Mouse (Mus musculus): ENCODE measurements around the gene Mrpl50. TPM values are rescaled to one million over a fixed set of nuclear protein-coding genes. Genes with fewer than 3 reads are reported as not detected.

The Mrpl50 gene
- polyA plus RNA-seq, 1 experiment from 2014 or later = 89.0 TPM

Other genes starting within 250 kb of the Mrpl50 start
- gene Acnat2, start 112.9 kb downstream of the Mrpl50 start, polyA plus RNA-seq (2016; fragmentation: Nextera tagmentation; extraction: Ambion mirVana) = not detected in 2 replicates
- 0.45 TPM in 1 of 2 replicates, not detected in the other for gene Acnat1, start 47.2 kb downstream of the Mrpl50 start, polyA plus RNA-seq (2016; fragmentation: Nextera tagmentation; extraction: Ambion mirVana)
- gene Baat, start 14.5 kb downstream of the Mrpl50 start, polyA plus RNA-seq (2016; fragmentation: Nextera tagmentation; extraction: Ambion mirVana) = 0.22 TPM in 1 of 2 replicates, not detected in the other
- 12.5 and 13.0 TPM in 2 replicates for gene Zfp189, start 83 bp upstream of the Mrpl50 start, polyA plus RNA-seq (2016; fragmentation: Nextera tagmentation; extraction: Ambion mirVana)
- 0.32 TPM in 1 of 2 replicates, not detected in the other for gene Aldob, start 28.5 kb upstream of the Mrpl50 start, polyA plus RNA-seq (2016; fragmentation: Nextera tagmentation; extraction: Ambion mirVana)
- 21.7 TPM in 2 replicates for gene Tmem246, start 76.8 kb upstream of the Mrpl50 start, polyA plus RNA-seq (2016; fragmentation: Nextera tagmentation; extraction: Ambion mirVana)
- 68.2 and 71.8 TPM in 2 replicates for gene Rnf20, start 110.9 kb upstream of the Mrpl50 start, polyA plus RNA-seq (2016; fragmentation: Nextera tagmentation; extraction: Ambion mirVana)
- gene Ppp3r2, start 160.9 kb upstream of the Mrpl50 start, polyA plus RNA-seq (2016; fragmentation: Nextera tagmentation; extraction: Ambion mirVana) = not detected in 2 replicates